Mouse (Mus musculus): Measurements from ENCODE around the gene Psmd9. TPM values are rescaled to one million over a fixed set of nuclear protein-coding genes. Genes with fewer than 3 reads are reported as not detected.
A peak's percentile ranks its signal among the peaks of the same experiment; 100 is the strongest.

The Psmd9 gene
- polyA plus RNA-seq, 1 experiment from 2014 or later, result 86.0 TPM

- Histone ChIP-seq H3K27me3 (replicated peaks; ENCODE audit: control insufficient read depth, insufficient read depth, low read length) (no peaks in the 10 kb centered on the region), H3K4me1 (replicated peaks; ENCODE audit: control insufficient read depth, insufficient read depth, low read length) (peaks cover 37% of the 10 kb centered on the region), H3K27ac (ENCODE audit: low read length) (no peak overlapping the region), H3K36me3 (ENCODE audit: control insufficient read depth, insufficient read depth) (peaks cover 2% of the 10 kb centered on the region; the same call in 1 of the 2 replicates), H3K4me3 (replicated peaks; ENCODE audit: low read length) (no peak overlapping the region), H3K9ac (replicated peaks; ENCODE audit: low read depth, low read length) (no peak overlapping the region), H3K4me2 (ENCODE audit: low read length) (no peak overlapping the region), H3K9me3 (ENCODE audit: control insufficient read depth, low read length) (no peaks in the 10 kb centered on the region)
- WGBS, result 95% methylated on average over 9 of the region's 9 CpGs
- ATAC-seq, result no peak
Observed at GRCm38 (mm10) chr5:123130030-123130813, 39.0 kb upstream of the Psmd9 start.

DNA sequence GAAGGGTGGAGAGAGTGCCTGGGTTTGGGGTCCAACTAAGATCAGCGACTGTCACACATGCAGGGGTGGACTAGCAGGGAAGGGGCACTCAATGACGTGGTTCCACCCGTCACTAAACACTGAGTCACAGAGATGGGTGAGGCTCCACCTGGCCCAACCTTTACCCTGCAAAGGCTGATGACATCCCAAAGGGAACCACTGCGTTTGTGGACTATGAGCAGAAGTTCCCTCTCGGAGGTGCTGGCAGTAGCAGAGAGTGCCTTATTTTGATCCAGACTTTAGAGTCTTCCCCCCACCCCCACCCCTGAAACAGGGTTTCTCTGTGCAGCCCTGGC, 38.4 kb upstream of the Psmd9 start:
- Histone ChIP-seq H3K4me3 (replicated peaks; ENCODE audit: low read length) (no peak overlapping the region), H3K27me3 (replicated peaks; ENCODE audit: control insufficient read depth, insufficient read depth, low read length) (no peaks in the 10 kb centered on the region), H3K9ac (replicated peaks; ENCODE audit: low read depth, low read length) (no peak overlapping the region), H3K27ac (ENCODE audit: low read length) (no peak overlapping the region), H3K4me1 (replicated peaks; ENCODE audit: control insufficient read depth, insufficient read depth, low read length) (peaks cover 43% of the 10 kb centered on the region), H3K4me2 (ENCODE audit: low read length) (no peak overlapping the region), H3K36me3 (ENCODE audit: control insufficient read depth, insufficient read depth) (peaks cover 2% of the 10 kb centered on the region; the same call in 1 of the 2 replicates), H3K9me3 (ENCODE audit: control insufficient read depth, low read length) (no peaks in the 10 kb centered on the region)
- no peak for ATAC-seq
- WGBS, result 92% methylated on average over 5 of the region's 5 CpGs

- Histone ChIP-seq H3K27me3 (replicated peaks; ENCODE audit: control insufficient read depth, insufficient read depth, low read length) (no peaks in the 10 kb centered on the region), H3K4me2 (ENCODE audit: low read length) (peak within 1 kb of the TSS; percentile 99), H3K9me3 (ENCODE audit: control insufficient read depth, low read length) (no peaks in the 10 kb centered on the region), H3K4me1 (replicated peaks; ENCODE audit: control insufficient read depth, insufficient read depth, low read length) (peaks cover 60% of the 10 kb centered on the region), H3K4me3 (replicated peaks; ENCODE audit: low read length) (peak within 1 kb of the TSS; percentile 48), H3K36me3 (ENCODE audit: control insufficient read depth, insufficient read depth) (peaks cover 2% of the 10 kb centered on the region; the same call in 1 of the 2 replicates), H3K27ac (ENCODE audit: low read length) (peak within 1 kb of the TSS; percentile 100), H3K9ac (replicated peaks; ENCODE audit: low read depth, low read length) (peak within 1 kb of the TSS; percentile 58)
- WGBS, result 3% methylated on average over 41 of the region's 44 CpGs
- ATAC-seq, result peak; percentile 32
Observed at GRCm38 (mm10) chr5:123132308-123133071, 36.7 kb upstream of the Psmd9 start, which contains the start of gene Rhof. Gene Rhof, minus strand, starts transcription at chr5:123132692.

- Histone ChIP-seq H3K27ac (ENCODE audit: low read length) (peak overlapping the region; percentile 100), H3K9ac (replicated peaks; ENCODE audit: low read depth, low read length) (peak overlapping the region; percentile 24; the same call in 1 of the 2 replicates), H3K4me1 (replicated peaks; ENCODE audit: control insufficient read depth, insufficient read depth, low read length) (peaks cover 63% of the 10 kb centered on the region), H3K36me3 (ENCODE audit: control insufficient read depth, insufficient read depth) (peaks cover 2% of the 10 kb centered on the region; the same call in 1 of the 2 replicates), H3K4me3 (replicated peaks; ENCODE audit: low read length) (peak overlapping the region; percentile 48), H3K9me3 (ENCODE audit: control insufficient read depth, low read length) (no peaks in the 10 kb centered on the region), H3K27me3 (replicated peaks; ENCODE audit: control insufficient read depth, insufficient read depth, low read length) (no peaks in the 10 kb centered on the region), H3K4me2 (ENCODE audit: low read length) (peak overlapping the region; percentile 99)
- ATAC-seq, result peak; percentile 15; the same call in 1 of the 2 replicates
- 19% methylated on average over 18 of the region's 18 CpGs for WGBS
Observed at GRCm38 (mm10) chr5:123133083-123133783, 36.0 kb upstream of the Psmd9 start.

DNA sequence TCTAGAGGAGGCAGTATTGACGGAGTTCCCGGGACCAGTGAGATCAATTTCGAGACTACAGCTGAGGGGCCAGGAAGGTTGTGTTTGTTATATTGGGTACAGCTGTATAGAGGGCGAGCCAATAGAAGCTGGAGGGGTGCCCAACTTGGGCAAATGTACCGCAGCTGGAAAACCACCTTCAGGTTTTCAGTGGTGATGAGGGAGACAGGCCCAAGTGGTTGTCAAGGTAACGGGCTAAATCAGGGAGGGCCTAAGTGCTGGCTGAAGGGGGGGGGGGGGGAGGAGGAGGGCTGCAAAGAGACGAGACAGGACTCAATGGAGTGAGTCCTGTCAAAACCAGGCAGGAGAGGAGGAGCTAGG, 35.4 kb upstream of the Psmd9 start:
- H3K36me3 ChIP-seq (ENCODE audit: control insufficient read depth, insufficient read depth), result peaks cover 2% of the 10 kb centered on the region; the same call in 1 of the 2 replicates
- no peaks in the 10 kb centered on the region for H3K27me3 ChIP-seq (replicated peaks; ENCODE audit: control insufficient read depth, insufficient read depth, low read length)
- no peaks in the 10 kb centered on the region for H3K9me3 ChIP-seq (ENCODE audit: control insufficient read depth, low read length)
- H3K27ac ChIP-seq (ENCODE audit: low read length), result peak overlapping the region; percentile 100
- 0 out of 2 replicates have a peak, but pooled peaks have one; percentile 7 for ATAC-seq
- WGBS, result 7% methylated on average over 7 of the region's 7 CpGs
- H3K9ac ChIP-seq (replicated peaks; ENCODE audit: low read depth, low read length), result peak overlapping the region; percentile 98; the same call in 1 of the 2 replicates
- no peak overlapping the region for H3K4me3 ChIP-seq (replicated peaks; ENCODE audit: low read length)
- peak overlapping the region; percentile 99 for H3K4me2 ChIP-seq (ENCODE audit: low read length)
- H3K4me1 ChIP-seq (replicated peaks; ENCODE audit: control insufficient read depth, insufficient read depth, low read length), result peaks cover 63% of the 10 kb centered on the region

- Histone ChIP-seq H3K9me3 (ENCODE audit: control insufficient read depth, low read length) (no peaks in the 10 kb centered on the region), H3K4me1 (replicated peaks; ENCODE audit: control insufficient read depth, insufficient read depth, low read length) (peaks cover 63% of the 10 kb centered on the region), H3K27me3 (replicated peaks; ENCODE audit: control insufficient read depth, insufficient read depth, low read length) (no peaks in the 10 kb centered on the region), H3K4me3 (replicated peaks; ENCODE audit: low read length) (peak overlapping the region; percentile 63), H3K4me2 (ENCODE audit: low read length) (peak overlapping the region; percentile 99), H3K36me3 (ENCODE audit: control insufficient read depth, insufficient read depth) (peaks cover 2% of the 10 kb centered on the region; the same call in 1 of the 2 replicates), H3K27ac (ENCODE audit: low read length) (peak overlapping the region; percentile 100), H3K9ac (replicated peaks; ENCODE audit: low read depth, low read length) (peak overlapping the region; percentile 98)
- 23% methylated on average over 13 of the region's 13 CpGs for WGBS
- ATAC-seq, result no peak
Observed at GRCm38 (mm10) chr5:123134186-123134874, 34.9 kb upstream of the Psmd9 start.

DNA sequence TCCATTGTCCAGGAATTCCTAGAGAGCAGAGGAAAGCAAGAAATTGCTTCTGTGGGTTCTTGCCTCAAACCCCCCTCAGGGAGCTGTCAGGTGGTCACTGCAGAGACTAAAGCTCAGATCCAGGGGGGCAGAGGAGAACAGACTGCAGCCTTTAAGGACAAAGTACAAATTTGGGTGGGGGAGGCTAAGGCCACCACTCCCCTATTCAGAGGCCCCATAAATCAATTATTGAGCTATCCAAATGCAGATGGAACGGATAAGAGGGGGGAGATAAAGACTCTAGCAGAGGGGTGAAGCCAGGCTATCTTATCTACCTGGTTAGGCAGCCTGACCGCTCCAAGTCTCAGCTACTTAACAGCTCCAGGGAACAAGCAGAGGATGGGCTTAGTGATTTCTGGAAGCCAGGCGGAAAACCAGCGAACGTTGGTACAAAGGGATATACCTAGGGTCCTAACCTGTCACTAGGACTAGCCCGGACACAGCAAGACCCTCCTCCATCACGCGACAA, 34.3 kb upstream of the Psmd9 start:
- no peaks in the 10 kb centered on the region for H3K27me3 ChIP-seq (replicated peaks; ENCODE audit: control insufficient read depth, insufficient read depth, low read length)
- 25% methylated on average over 8 of the region's 8 CpGs for WGBS

GRCm38 (mm10) chr5:123135471-123136360, 33.5 kb upstream of the Psmd9 start:
- WGBS, result 1% methylated on average over 30 of the region's 30 CpGs
- peak; percentile 9; the same call in 1 of the 2 replicates for ATAC-seq
- H3K36me3 ChIP-seq (ENCODE audit: control insufficient read depth, insufficient read depth), result peaks cover 2% of the 10 kb centered on the region; the same call in 1 of the 2 replicates
- H3K27me3 ChIP-seq (replicated peaks; ENCODE audit: control insufficient read depth, insufficient read depth, low read length), result no peaks in the 10 kb centered on the region
- H3K4me3 ChIP-seq (replicated peaks; ENCODE audit: low read length), result peak overlapping the region; percentile 63
- H3K4me1 ChIP-seq (replicated peaks; ENCODE audit: control insufficient read depth, insufficient read depth, low read length), result peaks cover 63% of the 10 kb centered on the region
- H3K27ac ChIP-seq (ENCODE audit: low read length), result peak overlapping the region; percentile 100
- peak overlapping the region; percentile 98 for H3K9ac ChIP-seq (replicated peaks; ENCODE audit: low read depth, low read length)
- no peaks in the 10 kb centered on the region for H3K9me3 ChIP-seq (ENCODE audit: control insufficient read depth, low read length)
- H3K4me2 ChIP-seq (ENCODE audit: low read length), result peak overlapping the region; percentile 99

More for the DNA sequence above, 34.3 kb upstream of the Psmd9 start:
- H3K4me1 ChIP-seq (replicated peaks; ENCODE audit: control insufficient read depth, insufficient read depth, low read length), result peaks cover 63% of the 10 kb centered on the region
- H3K36me3 ChIP-seq (ENCODE audit: control insufficient read depth, insufficient read depth), result peaks cover 2% of the 10 kb centered on the region; the same call in 1 of the 2 replicates
- H3K4me3 ChIP-seq (replicated peaks; ENCODE audit: low read length), result peak overlapping the region; percentile 63
- H3K9me3 ChIP-seq (ENCODE audit: control insufficient read depth, low read length), result no peaks in the 10 kb centered on the region
- H3K4me2 ChIP-seq (ENCODE audit: low read length), result peak overlapping the region; percentile 99
- no peak for ATAC-seq
- H3K27ac ChIP-seq (ENCODE audit: low read length), result peak overlapping the region; percentile 100
- peak overlapping the region; percentile 98 for H3K9ac ChIP-seq (replicated peaks; ENCODE audit: low read depth, low read length)

Measured in forebrain, embryonic 16.5 days (tissue).